Mouse (Mus musculus): ENCODE data around the gene Pde8a. TPM values are rescaled to one million over a fixed set of nuclear protein-coding genes. Genes with fewer than 3 reads are reported as not detected.

Pde8a gene
- polyA plus RNA-seq, 1 experiment from 2014 or later = 2.7 TPM

GRCm38 (mm10) chr7:81319749-81320148 is 106.4 kb downstream of the Pde8a start:
- Histone ChIP-seq H3K4me2 (no peak overlapping the region), H3K4me3 (ENCODE audit: low read depth, low read length) (no peak overlapping the region), H3K9ac (ENCODE audit: low read depth, low read length) (no peak overlapping the region), H3K27me3 (ENCODE audit: control insufficient read depth, insufficient read depth, low read length) (no peaks in the 10 kb centered on the region), H3K36me3 (ENCODE audit: control insufficient read depth, insufficient read depth, low read length) (no peaks in the 10 kb centered on the region), H3K9me3 (replicated peaks; ENCODE audit: control insufficient read depth, low read length) (no peaks in the 10 kb centered on the region), H3K4me1 (ENCODE audit: control insufficient read depth, insufficient read depth, low read length) (no peaks in the 10 kb centered on the region), H3K27ac (ENCODE audit: low read depth, low read length) (no peak overlapping the region)
- WGBS (ENCODE audit: insufficient replicate concordance) = 72% methylated on average over 6 of the region's 6 CpGs
- ATAC-seq (replicated peaks; ENCODE audit: insufficient number of reproducible peaks, low FRiP score, low TSS enrichment) = no peak

GRCm38 (mm10) chr7:81321776-81322175 is 108.4 kb downstream of the Pde8a start:
- H3K27ac ChIP-seq (ENCODE audit: low read depth, low read length) = no peak overlapping the region
- H3K9ac ChIP-seq (ENCODE audit: low read depth, low read length) = no peak overlapping the region
- no peaks in the 10 kb centered on the region; the same call in 1 of the 2 replicates for H3K36me3 ChIP-seq (ENCODE audit: control insufficient read depth, insufficient read depth, low read length)
- no peaks in the 10 kb centered on the region for H3K27me3 ChIP-seq (ENCODE audit: control insufficient read depth, insufficient read depth, low read length)
- H3K4me1 ChIP-seq (ENCODE audit: control insufficient read depth, insufficient read depth, low read length) = no peaks in the 10 kb centered on the region; the same call in 1 of the 2 replicates
- no peak overlapping the region for H3K4me3 ChIP-seq (ENCODE audit: low read depth, low read length)
- no peak for ATAC-seq (replicated peaks; ENCODE audit: insufficient number of reproducible peaks, low FRiP score, low TSS enrichment)
- H3K9me3 ChIP-seq (replicated peaks; ENCODE audit: control insufficient read depth, low read length) = no peaks in the 10 kb centered on the region
- H3K4me2 ChIP-seq = no peak overlapping the region
- 83% methylated on average over 5 of the region's 5 CpGs for WGBS (ENCODE audit: insufficient replicate concordance)

GRCm38 (mm10) chr7:81326043-81326442 is 112.6 kb downstream of the Pde8a start:
- no peak overlapping the region for H3K4me2 ChIP-seq
- H3K4me3 ChIP-seq (ENCODE audit: low read depth, low read length) = no peak overlapping the region
- H3K27me3 ChIP-seq (ENCODE audit: control insufficient read depth, insufficient read depth, low read length) = no peaks in the 10 kb centered on the region
- H3K4me1 ChIP-seq (ENCODE audit: control insufficient read depth, insufficient read depth, low read length) = peaks cover 2% of the 10 kb centered on the region; the same call in 1 of the 2 replicates
- no peak for ATAC-seq (replicated peaks; ENCODE audit: insufficient number of reproducible peaks, low FRiP score, low TSS enrichment)
- WGBS (ENCODE audit: insufficient replicate concordance) = 74% methylated on average over 12 of the region's 12 CpGs
- H3K27ac ChIP-seq (ENCODE audit: low read depth, low read length) = no peak overlapping the region
- H3K36me3 ChIP-seq (ENCODE audit: control insufficient read depth, insufficient read depth, low read length) = peaks cover 7% of the 10 kb centered on the region; the same call in 1 of the 2 replicates
- H3K9me3 ChIP-seq (replicated peaks; ENCODE audit: control insufficient read depth, low read length) = no peaks in the 10 kb centered on the region
- no peak overlapping the region for H3K9ac ChIP-seq (ENCODE audit: low read depth, low read length)

- Histone ChIP-seq H3K4me1 (ENCODE audit: control insufficient read depth, insufficient read depth, low read length) (peaks cover 6% of the 10 kb centered on the region), H3K27ac (ENCODE audit: low read depth, low read length) (no peak overlapping the region), H3K36me3 (ENCODE audit: control insufficient read depth, insufficient read depth, low read length) (peaks cover 7% of the 10 kb centered on the region; the same call in 1 of the 2 replicates), H3K9ac (ENCODE audit: low read depth, low read length) (no peak overlapping the region), H3K4me3 (ENCODE audit: low read depth, low read length) (no peak overlapping the region), H3K9me3 (replicated peaks; ENCODE audit: control insufficient read depth, low read length) (no peaks in the 10 kb centered on the region), H3K27me3 (ENCODE audit: control insufficient read depth, insufficient read depth, low read length) (no peaks in the 10 kb centered on the region), H3K4me2 (no peak overlapping the region)
- WGBS (ENCODE audit: insufficient replicate concordance) = 60% methylated on average over 6 of the region's 6 CpGs
- 0 out of 2 replicates have a peak, but pooled peaks have one; percentile 31 for ATAC-seq (replicated peaks; ENCODE audit: insufficient number of reproducible peaks, low FRiP score, low TSS enrichment)
Observed at GRCm38 (mm10) chr7:81326859-81327258, 113.5 kb downstream of the Pde8a start.

- Histone ChIP-seq H3K36me3 (ENCODE audit: control insufficient read depth, insufficient read depth, low read length) (peaks cover 8% of the 10 kb centered on the region), H3K4me2 (no peak overlapping the region), H3K27me3 (ENCODE audit: control insufficient read depth, insufficient read depth, low read length) (no peaks in the 10 kb centered on the region), H3K27ac (ENCODE audit: low read depth, low read length) (no peak overlapping the region), H3K4me1 (ENCODE audit: control insufficient read depth, insufficient read depth, low read length) (peaks cover 6% of the 10 kb centered on the region), H3K9ac (ENCODE audit: low read depth, low read length) (no peak overlapping the region), H3K4me3 (ENCODE audit: low read depth, low read length) (no peak overlapping the region), H3K9me3 (replicated peaks; ENCODE audit: control insufficient read depth, low read length) (no peaks in the 10 kb centered on the region)
- WGBS (ENCODE audit: insufficient replicate concordance) = 74% methylated on average over 10 of the region's 10 CpGs
- no peak for ATAC-seq (replicated peaks; ENCODE audit: insufficient number of reproducible peaks, low FRiP score, low TSS enrichment)
Observed at GRCm38 (mm10) chr7:81327661-81328060, 114.3 kb downstream of the Pde8a start.

GRCm38 (mm10) chr7:81330767-81331166 is 117.4 kb downstream of the Pde8a start:
- no peaks in the 10 kb centered on the region for H3K9me3 ChIP-seq (replicated peaks; ENCODE audit: control insufficient read depth, low read length)
- 26% methylated on average over 3 of the region's 3 CpGs for WGBS (ENCODE audit: insufficient replicate concordance)
- H3K36me3 ChIP-seq (ENCODE audit: control insufficient read depth, insufficient read depth, low read length) = peaks cover 9% of the 10 kb centered on the region
- H3K27ac ChIP-seq (ENCODE audit: low read depth, low read length) = no peak overlapping the region
- H3K4me3 ChIP-seq (ENCODE audit: low read depth, low read length) = no peak overlapping the region
- ATAC-seq (replicated peaks; ENCODE audit: insufficient number of reproducible peaks, low FRiP score, low TSS enrichment) = no peak
- H3K4me1 ChIP-seq (ENCODE audit: control insufficient read depth, insufficient read depth, low read length) = peaks cover 6% of the 10 kb centered on the region
- no peak overlapping the region for H3K4me2 ChIP-seq
- no peak overlapping the region for H3K9ac ChIP-seq (ENCODE audit: low read depth, low read length)
- H3K27me3 ChIP-seq (ENCODE audit: control insufficient read depth, insufficient read depth, low read length) = no peaks in the 10 kb centered on the region

GRCm38 (mm10) chr7:81331851-81332250 is 118.5 kb downstream of the Pde8a start:
- WGBS (ENCODE audit: insufficient replicate concordance) = 71% methylated on average over 7 of the region's 7 CpGs
- Histone ChIP-seq H3K4me3 (ENCODE audit: low read depth, low read length) (no peak overlapping the region), H3K36me3 (ENCODE audit: control insufficient read depth, insufficient read depth, low read length) (peaks cover 9% of the 10 kb centered on the region), H3K4me2 (no peak overlapping the region), H3K27me3 (ENCODE audit: control insufficient read depth, insufficient read depth, low read length) (no peaks in the 10 kb centered on the region), H3K9me3 (replicated peaks; ENCODE audit: control insufficient read depth, low read length) (no peaks in the 10 kb centered on the region), H3K9ac (ENCODE audit: low read depth, low read length) (no peak overlapping the region), H3K27ac (ENCODE audit: low read depth, low read length) (no peak overlapping the region), H3K4me1 (ENCODE audit: control insufficient read depth, insufficient read depth, low read length) (peaks cover 9% of the 10 kb centered on the region)
- ATAC-seq (replicated peaks; ENCODE audit: insufficient number of reproducible peaks, low FRiP score, low TSS enrichment) = no peak

GRCm38 (mm10) chr7:81335705-81336431 is 122.5 kb downstream of the Pde8a start:
- 66% methylated on average over 18 of the region's 18 CpGs for WGBS (ENCODE audit: insufficient replicate concordance)
- no peak overlapping the region for H3K4me3 ChIP-seq (ENCODE audit: low read depth, low read length)
- H3K36me3 ChIP-seq (ENCODE audit: control insufficient read depth, insufficient read depth, low read length) = peaks cover 17% of the 10 kb centered on the region
- H3K4me1 ChIP-seq (ENCODE audit: control insufficient read depth, insufficient read depth, low read length) = peaks cover 7% of the 10 kb centered on the region
- peak overlapping the region; percentile 54; the same call in 1 of the 2 replicates for H3K27ac ChIP-seq (ENCODE audit: low read depth, low read length)
- H3K4me2 ChIP-seq = no peak overlapping the region
- no peaks in the 10 kb centered on the region for H3K27me3 ChIP-seq (ENCODE audit: control insufficient read depth, insufficient read depth, low read length)
- no peak for ATAC-seq (replicated peaks; ENCODE audit: insufficient number of reproducible peaks, low FRiP score, low TSS enrichment)
- H3K9ac ChIP-seq (ENCODE audit: low read depth, low read length) = no peak overlapping the region
- no peaks in the 10 kb centered on the region; the same call in 1 of the 2 replicates for H3K9me3 ChIP-seq (replicated peaks; ENCODE audit: control insufficient read depth, low read length)

GRCm38 (mm10) chr7:81336432-81336786 is 123.0 kb downstream of the Pde8a start:
- no peak overlapping the region for H3K9ac ChIP-seq (ENCODE audit: low read depth, low read length)
- H3K36me3 ChIP-seq (ENCODE audit: control insufficient read depth, insufficient read depth, low read length) = peaks cover 21% of the 10 kb centered on the region
- whole genome bisulfite sequencing (ENCODE audit: insufficient replicate concordance) = 40% methylated on average over 8 of the region's 8 CpGs
- peak overlapping the region; percentile 54; the same call in 1 of the 2 replicates for H3K27ac ChIP-seq (ENCODE audit: low read depth, low read length)
- H3K4me2 ChIP-seq = no peak overlapping the region
- no peaks in the 10 kb centered on the region for H3K27me3 ChIP-seq (ENCODE audit: control insufficient read depth, insufficient read depth, low read length)
- no peaks in the 10 kb centered on the region; the same call in 1 of the 2 replicates for H3K9me3 ChIP-seq (replicated peaks; ENCODE audit: control insufficient read depth, low read length)
- H3K4me1 ChIP-seq (ENCODE audit: control insufficient read depth, insufficient read depth, low read length) = peaks cover 5% of the 10 kb centered on the region
- no peak for ATAC-seq (replicated peaks; ENCODE audit: insufficient number of reproducible peaks, low FRiP score, low TSS enrichment)
- no peak overlapping the region for H3K4me3 ChIP-seq (ENCODE audit: low read depth, low read length)
